Mouse (Mus musculus) brain, embryonic 14.5 days (tissue): ENCODE measurements around the gene Pex11b.

Experiments
- CTCF ChIP-seq: fragments of 200-500 bp; IDR thresholded peaks from 2 replicates; pipeline ENCODE4 v1.5.1; 2012; ENCODE audit warnings: inconsistent platforms, mild to moderate bottlenecking, moderate library complexity, borderline replicate concordance; ENCODE audit not compliant: insufficient read depth, insufficient read length; ENCODE audit errors: extremely low read depth
- POLR2A ChIP-seq: fragments of 200-500 bp; IDR thresholded peaks from 2 replicates; pipeline ENCODE4 v1.6.1; 2012; ENCODE audit warnings: mild to moderate bottlenecking, inconsistent platforms, borderline replicate concordance; ENCODE audit not compliant: poor library complexity, insufficient read depth, insufficient read length, severe bottlenecking; ENCODE audit errors: extremely low read depth

GRCm38 (mm10) chr3:96593374-96593773 lies 41.8 kb upstream of the Pex11b start:
- TF ChIP-seq CTCF (no peak), POLR2A (no peak)
